In genomic region chr10:69306205-69306604, GRCm38 (mm10) we compare ENCODE assay signal across 8 mouse cellular contexts. TPM values are rescaled to one million over a fixed set of nuclear protein-coding genes. Genes with fewer than 3 reads are reported as not detected.
DNase-seq lines count a peak whose midpoint lies in the region; ATAC-seq and TF ChIP-seq lines count a peak whose summit lies in the region.

No protein-coding gene starts in this region.

- DNase-seq in cerebellum, adult 2 months = no peak
- DNase-seq in cerebellum, adult 8-10 months = no peak
- no peak for DNase-seq in midbrain, postnatal 0 days (ENCODE audit: low spot score)
- no peak for DNase-seq in midbrain, embryonic 11.5 days (ENCODE audit: low spot score, missing footprints)
- DNase-seq in embryo, embryonic 9.5 days (ENCODE audit: extremely low spot score) = peak; percentile 20
- DNase-seq in kidney, postnatal 25 days = peak; percentile 57 to 62
- peak; percentile 52 for DNase-seq in naive thymus-derived CD4-positive, alpha-beta T cell, adult 2 months (ENCODE audit: low read depth)
- DNase-seq in urinary bladder, postnatal 36 days (ENCODE audit: low spot score in 2 of 2) = peak; percentile 45 to 59

- no peak for TF ChIP-seq POLR2A in cerebellum, adult 2 months (IDR thresholded peaks at IDR 0.05; ENCODE audit: borderline replicate concordance, insufficient read depth, low read length)

- no peaks in the 10 kb centered on the region for H3K36me3 ChIP-seq in midbrain, postnatal 0 days (ENCODE audit: insufficient read depth, low read length)
- H3K36me3 ChIP-seq in midbrain, embryonic 11.5 days (ENCODE audit: control insufficient read depth, insufficient read depth, low read length) = no peaks in the 10 kb centered on the region

- no peak overlapping the region for H3K9ac ChIP-seq in midbrain, postnatal 0 days (replicated peaks; ENCODE audit: low read length, poor library complexity, severe bottlenecking)
- H3K9ac ChIP-seq in midbrain, embryonic 11.5 days (ENCODE audit: low read length) = no peak overlapping the region

- no peaks in the 10 kb centered on the region for H3K9me3 ChIP-seq in midbrain, postnatal 0 days (ENCODE audit: low read length)
- no peaks in the 10 kb centered on the region for H3K9me3 ChIP-seq in midbrain, embryonic 11.5 days (ENCODE audit: control insufficient read depth, low read length)

- H3K27me3 ChIP-seq in cerebellum, adult 2 months (ENCODE audit: control insufficient read depth, insufficient read depth, low read length) = no peaks in the 10 kb centered on the region; the same call in 1 of the 2 replicates
- H3K27me3 ChIP-seq in midbrain, postnatal 0 days (ENCODE audit: insufficient read depth, low read length) = no peaks in the 10 kb centered on the region
- H3K27me3 ChIP-seq in midbrain, embryonic 11.5 days (ENCODE audit: control insufficient read depth, insufficient read depth, low read length) = no peaks in the 10 kb centered on the region

- H3K4me1 ChIP-seq in cerebellum, adult 2 months (ENCODE audit: control insufficient read depth, insufficient read depth, low read length) = no peaks in the 10 kb centered on the region
- H3K4me1 ChIP-seq in midbrain, postnatal 0 days (ENCODE audit: insufficient read depth, low read length) = no peaks in the 10 kb centered on the region
- no peaks in the 10 kb centered on the region for H3K4me1 ChIP-seq in midbrain, embryonic 11.5 days (ENCODE audit: control insufficient read depth, insufficient read depth, low read length)

- no peak overlapping the region for H3K27ac ChIP-seq in cerebellum, adult 2 months (ENCODE audit: insufficient read depth, low read length)
- H3K27ac ChIP-seq in midbrain, postnatal 0 days (ENCODE audit: low read depth, low read length) = no peak overlapping the region
- H3K27ac ChIP-seq in midbrain, embryonic 11.5 days (ENCODE audit: low read depth, low read length) = no peak overlapping the region

- H3K4me3 ChIP-seq in cerebellum, adult 2 months (replicated peaks; ENCODE audit: insufficient read depth, low read depth, low read length) = no peak overlapping the region
- no peak overlapping the region for H3K4me3 ChIP-seq in midbrain, postnatal 0 days (ENCODE audit: low read depth, low read length)
- no peak overlapping the region for H3K4me3 ChIP-seq in midbrain, embryonic 11.5 days (ENCODE audit: low read depth, low read length)

- ATAC-seq in midbrain, postnatal 0 days (ENCODE audit: low FRiP score) = no peak
- no peak for ATAC-seq in midbrain, embryonic 11.5 days (ENCODE audit: low FRiP score)

- TF ChIP-seq CTCF in cerebellum, adult 2 months (IDR thresholded peaks at IDR 0.05; ENCODE audit: borderline replicate concordance, insufficient read depth, low read depth, low read length) = peak; percentile 44
- peak; percentile 66 for TF ChIP-seq CTCF in midbrain, postnatal 0 days (IDR thresholded peaks at IDR 0.05)

- WGBS in cerebellum, adult 2 months = 62% methylated on average over 14 of the region's 14 CpGs
- WGBS in midbrain, postnatal 0 days = 72% methylated on average over 14 of the region's 14 CpGs
- WGBS in midbrain, embryonic 11.5 days = 62% methylated on average over 14 of the region's 14 CpGs

- H3K4me2 ChIP-seq in midbrain, postnatal 0 days (ENCODE audit: low read depth, low read length, poor library complexity, severe bottlenecking) = no peak overlapping the region
- no peak overlapping the region for H3K4me2 ChIP-seq in midbrain, embryonic 11.5 days

RNA-seq across cellular contexts. Expression of gene Cdk1, which starts 46.5 kb away (rescaled TPM):
- 1.6 and 1.9 TPM in 2 replicates for polyA plus RNA-seq in cerebellum, adult 2 months (2012; rRNA removed)
- 19.4 and 38.1 TPM in 2 replicates for total RNA-seq in midbrain, postnatal 0 days (2014; rRNA removed)
- polyA plus RNA-seq in midbrain, postnatal 0 days (2015; fragmentation: Nextera tagmentation; extraction: Ambion mirVana) = 23.7 and 25.5 TPM in 2 replicates
- polyA plus RNA-seq in midbrain, embryonic 11.5 days (2014; fragmentation: Nextera tagmentation; extraction: Ambion mirVana) = 408 and 424 TPM in 2 replicates

Comparison
In these comparisons a context has a peak if more than half of its experiments do, and no peak if none do; other contexts are left out.
1. RNA of gene Cdk1, which starts 46.5 kb away (polyA plus RNA-seq): 408 to 424 TPM in midbrain, embryonic 11.5 days; 23.7 to 25.5 TPM in midbrain, postnatal 0 days and 1.6 to 1.9 TPM in cerebellum, adult 2 months; every median in the first group is over 10 times any median in the second.
2. DNase-seq: peak in embryo, embryonic 9.5 days (single experiment), kidney, postnatal 25 days (2 of 2), naive thymus-derived CD4-positive, alpha-beta T cell, adult 2 months (single experiment) and urinary bladder, postnatal 36 days (2 of 2); none in cerebellum, adult 2 months (0 of 2), cerebellum, adult 8-10 months (single experiment), midbrain, postnatal 0 days (single experiment) and midbrain, embryonic 11.5 days (single experiment).